Mouse (Mus musculus) forebrain, postnatal 0 days (tissue): ENCODE results near the gene Hck. TPM values are rescaled to one million over a fixed set of nuclear protein-coding genes. Genes with fewer than 3 reads are reported as not detected.

ENCODE experiments used
- ATAC-seq: fragments of 200-750 bp; cut with Nextera tagmentation; 2 replicates; pipeline ENCODE4 v1.8.0; 2017; ENCODE audit warnings: mild to moderate bottlenecking, moderate library complexity
- DNase-seq: peaks from one replicate; pipeline ENCODE4 v3.0.0-alpha.2; 2015
- H3K27ac ChIP-seq: fragments of 300-500 bp; sonication (generic); 2 replicates; pipeline ENCODE4 v1.5.1; 2014; ENCODE audit warnings: low read depth, mild to moderate bottlenecking, antibody characterized with exemption, low read length, moderate library complexity, mixed read lengths
- H3K27me3 ChIP-seq: fragments of 300-500 bp; sonication (generic); 2 replicates; pipeline ENCODE4 v1.6.1; 2014; ENCODE audit warnings: mild to moderate bottlenecking, low read length, mixed read lengths; ENCODE audit not compliant: insufficient read depth
- H3K36me3 ChIP-seq: fragments of 300-500 bp; sonication (generic); 2 replicates; pipeline ENCODE4 v1.6.1; 2014; ENCODE audit warnings: mild to moderate bottlenecking, moderate library complexity; ENCODE audit not compliant: insufficient read depth
- H3K4me1 ChIP-seq: fragments of 300-500 bp; sonication (generic); 2 replicates; pipeline ENCODE4 v1.6.1; 2014; ENCODE audit warnings: antibody characterized with exemption; ENCODE audit not compliant: insufficient read depth
- H3K4me2 ChIP-seq: fragments of 300-500 bp; sonication (generic); 2 replicates; pipeline ENCODE4 v1.6.1; 2014; ENCODE audit warnings: low read depth, mild to moderate bottlenecking, moderate library complexity
- H3K4me3 ChIP-seq: fragments of 300-500 bp; sonication (generic); 2 replicates; pipeline ENCODE4 v1.5.1; 2014; ENCODE audit warnings: low read depth, low read length, mixed read lengths
- H3K9ac ChIP-seq: fragments of 300-500 bp; sonication (generic); 2 replicates; pipeline ENCODE4 v1.6.1; 2014; ENCODE audit warnings: mild to moderate bottlenecking
- H3K9me3 ChIP-seq: fragments of 300-500 bp; sonication (generic); 2 replicates; pipeline ENCODE4 v1.6.1; 2016; ENCODE audit warnings: low read length
- CTCF ChIP-seq: sonication (generic); IDR thresholded peaks from 2 replicates; pipeline ENCODE4 v1.5.1; 2016; ENCODE audit warnings: antibody characterized with exemption, control low read depth, low read depth
- WGBS: fragments of 180-500 bp; shearing (Covaris S2); extraction: QIAGEN DNeasy Blood & Tissue Kit; methylation state at CpG from one replicate; pipeline ENCODE4 v1.1.7; 2014; 5-methylcytosine and 5-hydroxymethylcytosine counted together
- polyA plus RNA-seq: library from polyadenylated mRNA; unstranded; fragments of >200 nt; fragmentation: Nextera tagmentation; extraction: Ambion mirVana; gene quantifications from 2 replicates; pipeline ENCODE4 v1.2.1, GENCODE M21; 2015
- total RNA-seq: library from RNA; depleted of rRNA; stranded (reverse); fragments of >200 nt; gene quantifications from 2 replicates; pipeline ENCODE4 v1.2.3, GENCODE M21; 2014; rRNA removed

The Hck gene
- total and polyA plus RNA-seq, 2 experiments from 2014 or later = 3.1 to 3.5 TPM

- DNase-seq (no peak), ATAC-seq (no peak)
- no peak for TF ChIP-seq CTCF
- 91% methylated on average over 2 of the region's 2 CpGs for WGBS
- no peak overlapping the region for H3K9ac ChIP-seq
- no peak overlapping the region for H3K4me3 ChIP-seq
- H3K36me3 ChIP-seq = peaks cover 59% of the 10 kb centered on the region
- H3K4me1 ChIP-seq = no peaks in the 10 kb centered on the region
- no peak overlapping the region for H3K4me2 ChIP-seq
- H3K9me3 ChIP-seq = no peaks in the 10 kb centered on the region
- H3K27ac ChIP-seq = no peak overlapping the region
- H3K27me3 ChIP-seq = no peaks in the 10 kb centered on the region
Measured at GRCm38 (mm10) chr2:153199114-153199513, 90.8 kb downstream of the Hck start.

Other genes starting within 250 kb of the Hck start
- 0.29 TPM in 1 of 2 replicates, not detected in the other for gene Mylk2, start 197.1 kb upstream of the Hck start, total RNA-seq
- not detected in 2 replicates for gene Mylk2, start 197.1 kb upstream of the Hck start, polyA plus RNA-seq
- gene Foxs1, start 175.3 kb upstream of the Hck start, total RNA-seq = 2.4 and 2.6 TPM in 2 replicates
- 3.1 TPM in 2 replicates for gene Foxs1, start 175.3 kb upstream of the Hck start, polyA plus RNA-seq
- 23.7 and 25.0 TPM in 2 replicates for gene Dusp15, start 156.8 kb upstream of the Hck start, total RNA-seq
- 12.9 and 14.8 TPM in 2 replicates for gene Dusp15, start 156.8 kb upstream of the Hck start, polyA plus RNA-seq
- 3.3 and 8.0 TPM in 2 replicates for gene Ttll9, start 146.0 kb upstream of the Hck start, total RNA-seq
- gene Ttll9, start 146.0 kb upstream of the Hck start, polyA plus RNA-seq = 3.9 and 4.3 TPM in 2 replicates
- 65.9 and 95.4 TPM in 2 replicates for gene Pdrg1, start 93.0 kb upstream of the Hck start, total RNA-seq
- gene Pdrg1, start 93.0 kb upstream of the Hck start, polyA plus RNA-seq = 195 and 219 TPM in 2 replicates
- gene Xkr7, start 76.6 kb upstream of the Hck start, total RNA-seq = 17.2 and 21.9 TPM in 2 replicates
- 0.76 and 0.77 TPM in 2 replicates for gene Xkr7, start 76.6 kb upstream of the Hck start, polyA plus RNA-seq
- gene Ccm2l, start 42.5 kb upstream of the Hck start, total RNA-seq = 2.1 and 7.4 TPM in 2 replicates
- gene Ccm2l, start 42.5 kb upstream of the Hck start, polyA plus RNA-seq = 1.1 TPM in 2 replicates
- gene Tm9sf4, start 52.8 kb downstream of the Hck start, total RNA-seq = 42.8 and 60.4 TPM in 2 replicates
- gene Tm9sf4, start 52.8 kb downstream of the Hck start, polyA plus RNA-seq = 52.5 and 69.3 TPM in 2 replicates
- gene Tspyl3, start 117.0 kb downstream of the Hck start, total RNA-seq = 23.6 and 28.8 TPM in 2 replicates
- gene Tspyl3, start 117.0 kb downstream of the Hck start, polyA plus RNA-seq = 44.3 and 52.2 TPM in 2 replicates
- 3.7 and 5.1 TPM in 2 replicates for gene Plagl2, start 133.0 kb downstream of the Hck start, total RNA-seq
- 2.1 and 2.5 TPM in 2 replicates for gene Plagl2, start 133.0 kb downstream of the Hck start, polyA plus RNA-seq
- gene Pofut1, start 133.1 kb downstream of the Hck start, total RNA-seq = 16.0 and 22.9 TPM in 2 replicates
- 1.5 and 3.4 TPM in 2 replicates for gene Pofut1, start 133.1 kb downstream of the Hck start, polyA plus RNA-seq
- 56.6 and 62.5 TPM in 2 replicates for gene Kif3b, start 182.9 kb downstream of the Hck start, total RNA-seq
- 17.4 and 20.6 TPM in 2 replicates for gene Kif3b, start 182.9 kb downstream of the Hck start, polyA plus RNA-seq
- 26.2 and 32.6 TPM in 2 replicates for gene Asxl1, start 237.4 kb downstream of the Hck start, total RNA-seq
- 8.4 and 12.3 TPM in 2 replicates for gene Asxl1, start 237.4 kb downstream of the Hck start, polyA plus RNA-seq